Mouse (Mus musculus): ENCODE measurements at regions not wholly inside any gene's neighbourhood (a gene's known extent, or its start where the extent isn't known, plus 50 kb on each side); places are given as distances from the start of the nearest gene placed in this dataset.

DNA sequence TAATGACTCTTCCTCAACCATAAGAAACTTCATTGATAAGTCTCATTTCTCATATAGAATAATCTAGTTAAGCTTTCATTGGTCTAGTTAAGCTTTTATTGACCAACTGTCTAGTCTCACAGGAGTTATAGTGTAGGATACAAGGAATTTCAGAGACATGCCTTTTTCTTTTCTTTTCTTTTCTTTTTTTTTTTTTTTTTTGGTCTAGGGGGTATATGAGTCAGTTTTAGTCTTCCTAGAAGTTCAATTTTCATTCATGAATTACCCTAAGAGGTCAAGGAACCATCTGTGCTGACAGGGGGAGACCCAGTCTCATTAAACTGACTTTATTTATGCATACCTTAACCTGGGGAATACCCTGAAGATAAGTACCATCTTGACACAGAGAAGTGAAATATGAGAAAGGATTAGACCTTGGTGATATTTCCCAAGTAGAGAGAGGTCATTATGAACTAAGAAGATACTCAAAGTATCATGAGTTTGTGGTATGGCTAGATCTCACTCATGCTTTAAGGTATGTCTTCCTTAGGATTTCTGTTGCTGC, 413.4 kb upstream of the Nrp1 start:
- H3K9ac ChIP-seq (ENCODE audit: low read depth, low read length) = no peak overlapping the region
- ATAC-seq (ENCODE audit: low read depth) (no peak), DNase-seq (ENCODE audit: low spot score) (no peak)
- H3K4me3 ChIP-seq (ENCODE audit: low read depth, low read length) = no peak overlapping the region
- H3K27ac ChIP-seq (replicated peaks; ENCODE audit: low read depth, low read length) = no peak overlapping the region
- H3K9me3 ChIP-seq (ENCODE audit: control insufficient read depth, low read length) = no peaks in the 10 kb centered on the region
- no peak overlapping the region for H3K4me2 ChIP-seq (ENCODE audit: low read depth, low read length)
- H3K27me3 ChIP-seq (replicated peaks; ENCODE audit: control insufficient read depth, insufficient read depth, low read length) = no peaks in the 10 kb centered on the region
- H3K4me1 ChIP-seq (ENCODE audit: control insufficient read depth, insufficient read depth, low read length) = no peaks in the 10 kb centered on the region
- H3K36me3 ChIP-seq (ENCODE audit: control insufficient read depth, insufficient read depth, low read length) = no peaks in the 10 kb centered on the region

DNA sequence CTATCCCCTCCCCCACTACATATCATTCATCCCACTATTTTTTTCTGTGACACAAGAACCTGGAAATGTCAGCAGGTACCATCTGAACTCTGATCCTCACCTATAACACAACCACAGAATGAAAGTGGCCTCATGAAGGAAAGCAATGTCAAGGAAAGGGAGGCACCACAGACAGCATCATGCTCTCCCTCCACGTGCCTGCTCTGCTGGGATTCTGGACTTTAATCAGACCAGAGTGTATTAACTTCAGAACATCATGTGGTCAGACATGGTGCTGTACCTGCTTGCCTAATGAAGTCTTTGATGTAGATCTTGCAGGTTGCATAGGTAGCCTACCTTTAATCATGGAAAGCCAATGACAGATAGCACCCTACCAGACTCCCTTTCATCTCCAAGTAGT, 400.8 kb upstream of the Nrp1 start:
- Histone ChIP-seq H3K4me1 (ENCODE audit: control insufficient read depth, insufficient read depth, low read length) (no peaks in the 10 kb centered on the region), H3K4me2 (ENCODE audit: low read depth, low read length) (no peak overlapping the region), H3K27ac (replicated peaks; ENCODE audit: low read depth, low read length) (no peak overlapping the region), H3K9me3 (ENCODE audit: control insufficient read depth, low read length) (no peaks in the 10 kb centered on the region), H3K36me3 (ENCODE audit: control insufficient read depth, insufficient read depth, low read length) (no peaks in the 10 kb centered on the region), H3K9ac (ENCODE audit: low read depth, low read length) (no peak overlapping the region), H3K4me3 (ENCODE audit: low read depth, low read length) (no peak overlapping the region), H3K27me3 (replicated peaks; ENCODE audit: control insufficient read depth, insufficient read depth, low read length) (no peaks in the 10 kb centered on the region)
- DNase-seq (ENCODE audit: low spot score) = no peak
- 58% methylated on average over 1 of the region's 1 CpGs for WGBS
- no peak for ATAC-seq (ENCODE audit: low read depth)

DNA sequence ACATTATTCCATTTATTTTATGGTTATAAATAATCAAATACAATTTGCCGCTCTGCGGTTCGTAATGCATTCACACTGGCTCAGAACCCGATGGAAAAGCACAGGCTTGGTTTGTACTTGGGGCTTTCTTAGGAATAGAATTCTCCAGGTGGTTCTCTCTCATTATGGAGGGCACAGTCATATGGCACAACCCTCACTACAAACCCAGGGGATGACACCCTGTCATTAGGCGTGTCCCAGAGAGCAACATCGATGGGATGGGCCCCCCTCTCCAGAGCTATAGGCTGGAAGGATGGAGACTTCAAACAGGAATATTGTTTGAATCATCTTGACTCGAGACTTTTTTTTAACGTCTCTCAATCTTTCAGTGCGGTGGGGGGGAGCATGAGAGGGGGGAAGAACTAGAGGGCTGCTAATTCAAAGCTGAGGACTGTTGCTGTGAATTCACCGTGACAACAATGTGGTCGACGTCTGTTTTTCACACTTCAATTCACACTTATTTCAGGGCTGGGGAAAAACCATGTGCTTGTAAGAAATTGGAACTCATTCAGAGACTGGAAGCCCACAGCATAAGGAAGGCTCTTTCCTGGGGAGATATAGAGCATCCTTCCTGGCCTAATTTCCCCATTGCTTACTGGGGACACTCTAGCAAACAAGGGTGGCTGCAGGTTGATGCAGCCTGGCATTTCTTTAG, 399.9 kb upstream of the Nrp1 start:
- Histone ChIP-seq H3K9me3 (ENCODE audit: control insufficient read depth, low read length) (no peaks in the 10 kb centered on the region), H3K4me1 (ENCODE audit: control insufficient read depth, insufficient read depth, low read length) (no peaks in the 10 kb centered on the region), H3K4me2 (ENCODE audit: low read depth, low read length) (no peak overlapping the region), H3K27ac (replicated peaks; ENCODE audit: low read depth, low read length) (no peak overlapping the region), H3K9ac (ENCODE audit: low read depth, low read length) (no peak overlapping the region), H3K4me3 (ENCODE audit: low read depth, low read length) (no peak overlapping the region), H3K27me3 (replicated peaks; ENCODE audit: control insufficient read depth, insufficient read depth, low read length) (no peaks in the 10 kb centered on the region), H3K36me3 (ENCODE audit: control insufficient read depth, insufficient read depth, low read length) (no peaks in the 10 kb centered on the region)
- 69% methylated on average over 12 of the region's 12 CpGs for WGBS
- DNase-seq (ENCODE audit: low spot score) = peak; percentile 19
- no peak for ATAC-seq (ENCODE audit: low read depth)

DNA sequence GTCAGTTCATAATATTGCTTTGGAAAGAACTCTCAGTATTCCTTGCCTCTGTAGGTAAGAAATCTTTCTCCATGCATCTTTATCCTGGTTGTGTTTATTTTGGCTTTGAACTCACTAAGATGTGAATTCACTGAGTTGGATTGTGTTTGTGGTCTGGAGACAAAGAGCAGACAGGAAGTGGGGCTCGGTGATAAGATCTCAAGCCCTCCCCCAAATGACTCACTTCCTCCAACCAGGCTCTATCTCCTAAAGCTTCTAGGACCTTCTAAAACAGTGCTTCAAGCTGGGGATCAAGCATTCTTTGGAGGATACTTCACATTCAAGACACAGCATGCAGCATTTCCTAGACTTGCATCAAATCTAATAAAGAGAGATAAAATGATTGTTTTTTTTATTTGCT, 395.5 kb upstream of the Nrp1 start:
- 67% methylated on average over 1 of the region's 1 CpGs for WGBS
- DNase-seq (ENCODE audit: low spot score) = peak; percentile 14
- no peak overlapping the region for H3K4me2 ChIP-seq (ENCODE audit: low read depth, low read length)
- no peaks in the 10 kb centered on the region for H3K4me1 ChIP-seq (ENCODE audit: control insufficient read depth, insufficient read depth, low read length)
- H3K27ac ChIP-seq (replicated peaks; ENCODE audit: low read depth, low read length) = no peak overlapping the region
- no peak overlapping the region for H3K9ac ChIP-seq (ENCODE audit: low read depth, low read length)
- no peaks in the 10 kb centered on the region for H3K27me3 ChIP-seq (replicated peaks; ENCODE audit: control insufficient read depth, insufficient read depth, low read length)
- no peaks in the 10 kb centered on the region for H3K36me3 ChIP-seq (ENCODE audit: control insufficient read depth, insufficient read depth, low read length)
- no peaks in the 10 kb centered on the region for H3K9me3 ChIP-seq (ENCODE audit: control insufficient read depth, low read length)
- no peak for ATAC-seq (ENCODE audit: low read depth)
- no peak overlapping the region for H3K4me3 ChIP-seq (ENCODE audit: low read depth, low read length)

DNA sequence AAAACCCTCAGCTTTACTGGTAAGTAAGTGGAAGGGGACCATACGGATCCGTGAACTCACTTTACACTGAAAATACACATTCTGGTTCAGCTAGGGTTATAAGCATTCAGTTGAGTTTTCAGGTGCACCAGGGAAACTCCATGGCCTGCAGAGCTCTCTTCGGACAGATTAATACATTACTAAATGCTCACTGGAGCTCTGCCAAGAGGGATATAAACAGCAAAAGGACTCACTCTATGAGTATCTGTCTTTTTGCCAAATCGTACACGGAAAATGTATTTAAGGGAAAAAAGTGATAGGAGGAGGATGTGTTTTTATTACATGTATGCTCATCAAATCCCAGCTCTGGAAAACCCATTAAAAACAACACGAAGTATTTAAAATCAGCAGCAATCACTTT, 394.8 kb upstream of the Nrp1 start:
- Histone ChIP-seq H3K9ac (ENCODE audit: low read depth, low read length) (no peak overlapping the region), H3K9me3 (ENCODE audit: control insufficient read depth, low read length) (no peaks in the 10 kb centered on the region), H3K4me1 (ENCODE audit: control insufficient read depth, insufficient read depth, low read length) (no peaks in the 10 kb centered on the region), H3K27me3 (replicated peaks; ENCODE audit: control insufficient read depth, insufficient read depth, low read length) (no peaks in the 10 kb centered on the region), H3K36me3 (ENCODE audit: control insufficient read depth, insufficient read depth, low read length) (no peaks in the 10 kb centered on the region), H3K4me2 (ENCODE audit: low read depth, low read length) (no peak overlapping the region), H3K27ac (replicated peaks; ENCODE audit: low read depth, low read length) (no peak overlapping the region), H3K4me3 (ENCODE audit: low read depth, low read length) (no peak overlapping the region)
- no peak for ATAC-seq (ENCODE audit: low read depth)
- DNase-seq (ENCODE audit: low spot score) = peak; percentile 70
- 66% methylated on average over 6 of the region's 6 CpGs for whole genome bisulfite sequencing

DNA sequence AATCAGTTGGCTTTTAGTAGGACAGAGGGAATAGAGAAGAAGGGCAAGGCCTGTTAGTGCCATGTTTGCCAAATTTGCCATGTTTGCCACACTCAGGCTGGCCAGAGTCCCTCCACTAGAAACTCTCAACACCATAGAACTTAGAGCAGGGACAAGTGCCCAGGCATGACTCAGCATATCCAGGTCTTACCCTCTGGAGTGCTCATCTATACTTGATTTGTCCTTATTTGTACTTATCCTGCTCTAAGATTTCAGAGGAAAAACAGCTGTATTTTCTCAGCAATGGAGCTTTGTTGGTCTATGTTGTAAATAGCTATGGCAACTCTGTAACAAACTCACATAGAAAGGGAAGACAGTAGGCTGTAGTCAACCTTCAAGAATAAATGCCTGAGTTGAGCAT, 393.6 kb upstream of the Nrp1 start:
- Histone ChIP-seq H3K36me3 (ENCODE audit: control insufficient read depth, insufficient read depth, low read length) (no peaks in the 10 kb centered on the region), H3K9me3 (ENCODE audit: control insufficient read depth, low read length) (no peaks in the 10 kb centered on the region), H3K4me1 (ENCODE audit: control insufficient read depth, insufficient read depth, low read length) (no peaks in the 10 kb centered on the region), H3K4me2 (ENCODE audit: low read depth, low read length) (no peak overlapping the region), H3K27ac (replicated peaks; ENCODE audit: low read depth, low read length) (no peak overlapping the region), H3K4me3 (ENCODE audit: low read depth, low read length) (no peak overlapping the region), H3K27me3 (replicated peaks; ENCODE audit: control insufficient read depth, insufficient read depth, low read length) (no peaks in the 10 kb centered on the region), H3K9ac (ENCODE audit: low read depth, low read length) (no peak overlapping the region)
- DNase-seq (ENCODE audit: low spot score) = no peak
- no peak for ATAC-seq (ENCODE audit: low read depth)

DNA sequence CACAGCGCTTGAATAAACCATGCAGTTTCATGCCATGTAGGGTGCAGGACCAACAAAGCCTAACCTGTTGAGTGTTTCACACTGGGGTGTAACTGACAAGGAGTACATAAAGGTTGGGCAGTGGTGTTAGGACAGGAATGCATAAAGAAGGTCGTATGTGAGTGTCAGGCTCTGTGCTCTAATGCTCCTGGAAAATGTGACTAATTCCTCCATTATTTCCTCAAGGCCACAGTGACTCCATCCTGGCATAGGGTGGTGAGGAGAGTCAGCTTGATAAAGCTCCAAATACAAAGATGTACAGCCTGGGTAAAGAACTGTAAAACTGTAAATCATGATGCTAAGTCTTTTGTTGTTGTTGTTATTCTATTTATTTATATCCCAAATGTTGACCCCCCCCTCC, 393.1 kb upstream of the Nrp1 start:
- Histone ChIP-seq H3K9me3 (ENCODE audit: control insufficient read depth, low read length) (no peaks in the 10 kb centered on the region), H3K4me2 (ENCODE audit: low read depth, low read length) (no peak overlapping the region), H3K4me3 (ENCODE audit: low read depth, low read length) (no peak overlapping the region), H3K36me3 (ENCODE audit: control insufficient read depth, insufficient read depth, low read length) (no peaks in the 10 kb centered on the region), H3K9ac (ENCODE audit: low read depth, low read length) (no peak overlapping the region), H3K4me1 (ENCODE audit: control insufficient read depth, insufficient read depth, low read length) (no peaks in the 10 kb centered on the region), H3K27me3 (replicated peaks; ENCODE audit: control insufficient read depth, insufficient read depth, low read length) (no peaks in the 10 kb centered on the region), H3K27ac (replicated peaks; ENCODE audit: low read depth, low read length) (no peak overlapping the region)
- ATAC-seq (ENCODE audit: low read depth) (no peak), DNase-seq (ENCODE audit: low spot score) (no peak)
- WGBS = 80% methylated on average over 2 of the region's 2 CpGs

DNA sequence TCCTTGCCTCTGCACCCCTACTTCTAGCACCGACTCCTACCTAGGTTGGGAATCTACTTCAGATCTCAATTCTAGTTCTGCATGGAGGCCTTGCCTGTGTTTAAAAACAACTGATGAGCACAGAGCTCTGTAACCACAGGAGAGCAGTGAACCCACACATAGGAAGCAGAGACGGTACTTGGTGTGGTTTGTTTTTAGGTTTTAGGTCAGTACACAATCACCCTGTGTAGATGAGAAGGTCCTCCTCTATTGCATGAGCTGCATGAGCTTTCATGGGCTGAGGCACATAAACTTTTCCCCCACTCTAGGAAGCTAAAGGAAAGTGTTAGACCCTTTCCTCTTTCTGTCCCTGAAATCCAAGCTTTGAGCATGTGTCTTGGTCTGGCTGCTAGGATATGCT, 390.4 kb upstream of the Nrp1 start:
- Histone ChIP-seq H3K27ac (replicated peaks; ENCODE audit: low read depth, low read length) (no peak overlapping the region), H3K9ac (ENCODE audit: low read depth, low read length) (no peak overlapping the region), H3K36me3 (ENCODE audit: control insufficient read depth, insufficient read depth, low read length) (no peaks in the 10 kb centered on the region), H3K4me2 (ENCODE audit: low read depth, low read length) (no peak overlapping the region), H3K27me3 (replicated peaks; ENCODE audit: control insufficient read depth, insufficient read depth, low read length) (no peaks in the 10 kb centered on the region), H3K9me3 (ENCODE audit: control insufficient read depth, low read length) (no peaks in the 10 kb centered on the region), H3K4me1 (ENCODE audit: control insufficient read depth, insufficient read depth, low read length) (no peaks in the 10 kb centered on the region), H3K4me3 (ENCODE audit: low read depth, low read length) (no peak overlapping the region)
- no peak for DNase-seq (ENCODE audit: low spot score)
- ATAC-seq (ENCODE audit: low read depth) = no peak
- 89% methylated on average over 2 of the region's 2 CpGs for WGBS

DNA sequence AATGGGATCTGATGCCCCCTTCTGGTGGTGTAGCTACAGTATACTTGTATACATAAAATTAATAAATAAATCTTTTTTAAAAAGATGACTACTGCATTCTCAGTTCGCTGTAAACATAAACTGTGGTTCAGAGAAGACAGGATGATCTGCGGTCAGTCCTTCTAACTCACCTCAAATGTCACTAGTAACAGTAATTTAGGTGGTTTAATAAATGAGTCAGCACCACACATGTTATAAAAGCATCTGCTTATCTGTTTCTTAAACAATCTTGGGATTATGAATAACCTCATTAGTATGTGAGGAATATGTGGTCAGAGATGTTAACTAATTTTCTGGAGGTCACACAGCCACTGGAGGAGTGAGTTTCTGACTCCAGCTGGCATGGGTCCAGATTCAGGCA, 385.2 kb upstream of the Nrp1 start:
- H3K27ac ChIP-seq (replicated peaks; ENCODE audit: low read depth, low read length) = no peak overlapping the region
- DNase-seq (ENCODE audit: low spot score) = no peak
- 98% methylated on average over 2 of the region's 2 CpGs for WGBS

More for the DNA sequence above, 385.2 kb upstream of the Nrp1 start:
- H3K4me1 ChIP-seq (ENCODE audit: control insufficient read depth, insufficient read depth, low read length) = peaks cover 12% of the 10 kb centered on the region; the same call in 1 of the 2 replicates
- no peak overlapping the region for H3K9ac ChIP-seq (ENCODE audit: low read depth, low read length)
- no peak for ATAC-seq (ENCODE audit: low read depth)
- no peak overlapping the region for H3K4me3 ChIP-seq (ENCODE audit: low read depth, low read length)
- H3K4me2 ChIP-seq (ENCODE audit: low read depth, low read length) = no peak overlapping the region
- H3K36me3 ChIP-seq (ENCODE audit: control insufficient read depth, insufficient read depth, low read length) = no peaks in the 10 kb centered on the region
- H3K27me3 ChIP-seq (replicated peaks; ENCODE audit: control insufficient read depth, insufficient read depth, low read length) = no peaks in the 10 kb centered on the region
- no peaks in the 10 kb centered on the region for H3K9me3 ChIP-seq (ENCODE audit: control insufficient read depth, low read length)
